Mouse (Mus musculus) ZHBTc4 (cell line): ENCODE results near the gene Huwe1.
A peak's percentile ranks its signal among the peaks of the same experiment; 100 is the strongest.

ENCODE experiments used
- DNase-seq: peaks from one replicate; pipeline ENCODE4 v3.0.0-alpha.2; 2011; ENCODE audit warnings: low read depth, low spot score

Huwe1 gene

GRCm38 (mm10) chrX:151800701-151801511 lies at the start of gene Huwe1:
Huwe1 (plus strand) TSS chrX:151800807.
- peak; percentile 82 for DNase-seq

GRCm38 (mm10) chrX:151780348-151780747 lies 20.3 kb upstream of the Huwe1 start:
- no peak for DNase-seq

- DNase-seq = no peak
Observed at GRCm38 (mm10) chrX:151782939-151783338, 17.7 kb upstream of the Huwe1 start.

- peak; percentile 86 for DNase-seq
Observed at GRCm38 (mm10) chrX:151792766-151793165, 7.8 kb upstream of the Huwe1 start.

GRCm38 (mm10) chrX:151797970-151798369 lies 2.6 kb upstream of the Huwe1 start:
- DNase-seq = no peak

- no peak for DNase-seq
Observed at GRCm38 (mm10) chrX:151802328-151802955, 1.8 kb downstream of the Huwe1 start.

- DNase-seq = peak; percentile 98
Observed at GRCm38 (mm10) chrX:151802956-151803776, 2.6 kb downstream of the Huwe1 start.

GRCm38 (mm10) chrX:151803777-151804101 lies 3.1 kb downstream of the Huwe1 start:
- DNase-seq = no peak

GRCm38 (mm10) chrX:151804388-151804787 lies 3.8 kb downstream of the Huwe1 start:
- peak; percentile 21 for DNase-seq

GRCm38 (mm10) chrX:151811481-151811880 lies 10.9 kb downstream of the Huwe1 start:
- DNase-seq = no peak

GRCm38 (mm10) chrX:151813656-151814055 lies 13.0 kb downstream of the Huwe1 start:
- DNase-seq = no peak

GRCm38 (mm10) chrX:151817712-151818111 lies 17.1 kb downstream of the Huwe1 start:
- no peak for DNase-seq

GRCm38 (mm10) chrX:151828971-151829370 lies 28.4 kb downstream of the Huwe1 start:
- no peak for DNase-seq

GRCm38 (mm10) chrX:151831260-151831659 lies 30.7 kb downstream of the Huwe1 start:
- no peak for DNase-seq

GRCm38 (mm10) chrX:151832982-151833381 lies 32.4 kb downstream of the Huwe1 start:
- no peak for DNase-seq

GRCm38 (mm10) chrX:151859436-151859835 lies 58.8 kb downstream of the Huwe1 start:
- no peak for DNase-seq

GRCm38 (mm10) chrX:151910692-151911091 lies 110.1 kb downstream of the Huwe1 start:
- DNase-seq = no peak

GRCm38 (mm10) chrX:151912267-151912666 lies 111.7 kb downstream of the Huwe1 start:
- no peak for DNase-seq

- DNase-seq = no peak
Observed at GRCm38 (mm10) chrX:151929390-151929789, 128.8 kb downstream of the Huwe1 start.

GRCm38 (mm10) chrX:151938852-151939251 lies 138.2 kb downstream of the Huwe1 start:
- DNase-seq = no peak

- DNase-seq = peak; percentile 9
Observed at GRCm38 (mm10) chrX:151946986-151947385, 146.4 kb downstream of the Huwe1 start.

- DNase-seq = no peak
Observed at GRCm38 (mm10) chrX:151947781-151948180, 147.2 kb downstream of the Huwe1 start.
